Mouse (Mus musculus) myocyte (in vitro differentiated cells): ENCODE data around the gene Ism2.

ENCODE experiments used
- E2F4 ChIP-seq: IDR thresholded peaks from one replicate; pipeline ENCODE4 v1.6.1; 2011; ENCODE audit warnings: mild to moderate bottlenecking, control low read depth, moderate library complexity; ENCODE audit not compliant: insufficient read depth
- MAX ChIP-seq: IDR thresholded peaks from one replicate; pipeline ENCODE4 v1.6.1; 2011; ENCODE audit warnings: low read depth, mild to moderate bottlenecking, control low read depth
- MYOD1 ChIP-seq, 3 experiments: IDR thresholded peaks; one replicate each; pipeline ENCODE4 v1.6.1; 2011; ENCODE audit warnings: control low read depth in 2 of 3, low read depth in 2 of 3, mild to moderate bottlenecking in 2 of 3, moderate library complexity in 1 of 3; ENCODE audit not compliant: insufficient read length in 2 of 3, control insufficient read depth in 1 of 3
- MYOG ChIP-seq, 3 experiments: IDR thresholded peaks; one replicate each; pipeline ENCODE4 v1.6.1; 2011; ENCODE audit warnings: control low read depth in 2 of 3, low read depth in 2 of 3, mild to moderate bottlenecking in 2 of 3; ENCODE audit not compliant: insufficient read length in 2 of 3, control insufficient read depth in 1 of 3, insufficient read depth in 1 of 3
- POLR2A ChIP-seq: IDR thresholded peaks from one replicate; pipeline ENCODE4 v1.6.1; 2011; ENCODE audit warnings: low read depth, mild to moderate bottlenecking, control low read depth, moderate library complexity; ENCODE audit not compliant: insufficient read length
- POLR2AphosphoS2 ChIP-seq: IDR thresholded peaks from one replicate; pipeline ENCODE4 v1.6.1; 2011; ENCODE audit warnings: low read depth, control low read depth; ENCODE audit not compliant: insufficient read length
- SRF ChIP-seq: IDR thresholded peaks from one replicate; pipeline ENCODE4 v1.6.1; 2011; ENCODE audit warnings: low read depth; ENCODE audit not compliant: control insufficient read depth, insufficient read length
- TCF12 ChIP-seq: IDR thresholded peaks from one replicate; pipeline ENCODE4 v1.6.1; 2011; ENCODE audit warnings: mild to moderate bottlenecking, control low read depth; ENCODE audit not compliant: poor library complexity, insufficient read depth, severe bottlenecking
- TCF3 ChIP-seq: IDR thresholded peaks from one replicate; pipeline ENCODE4 v1.6.1; 2011; ENCODE audit warnings: low read depth, control low read depth; ENCODE audit not compliant: insufficient read length
- USF1 ChIP-seq: IDR thresholded peaks from one replicate; pipeline ENCODE4 v1.6.1; 2011; ENCODE audit warnings: low read depth, mild to moderate bottlenecking, control low read depth, moderate library complexity

DNA sequence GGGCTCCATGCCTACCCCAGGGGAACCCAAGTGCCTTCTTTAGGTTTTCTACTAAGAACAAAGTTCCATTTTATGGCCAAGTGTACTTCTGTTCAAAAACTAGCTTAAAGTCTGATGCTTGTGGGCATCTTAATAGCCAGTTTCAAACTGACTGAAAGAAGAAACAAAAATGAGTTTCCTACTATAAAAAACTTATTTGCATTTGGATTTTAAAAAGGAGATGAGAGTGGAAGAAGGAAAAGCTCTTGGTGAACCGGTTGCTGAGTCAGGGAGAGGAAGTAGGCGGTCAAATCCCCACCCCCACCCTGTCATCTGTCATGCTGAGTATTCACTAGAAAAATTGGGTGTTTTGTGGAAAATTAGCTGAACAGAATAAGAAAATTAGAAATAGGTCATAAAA lies 30.7 kb upstream of the Ism2 start:
- TF ChIP-seq SRF (no peak), POLR2A (no peak), USF1 (no peak), E2F4 (no peak), TCF12 (no peak), TCF3 (no peak), MAX (no peak), MYOG (IDR thresholded peaks at IDR 0.05; ENCODE audit: control insufficient read depth in 1 of 3, insufficient read depth in 1 of 3, insufficient read length in 2 of 3, low read depth in 2 of 3) (no peak), POLR2AphosphoS2 (no peak), MYOD1 (IDR thresholded peaks at IDR 0.05; ENCODE audit: control insufficient read depth in 1 of 3, insufficient read length in 2 of 3, low read depth in 2 of 3) (no peak)
